Mouse (Mus musculus) macrophage (primary cell): ENCODE measurements around the gene Strn4. TPM values are rescaled to one million over a fixed set of nuclear protein-coding genes. Genes with fewer than 3 reads are reported as not detected.

Experiments
- H3K27ac ChIP-seq: fragments of 350-480 bp; formaldehyde crosslinking; 2 replicates; pipeline ENCODE4 v1.9.0; 2021
- H3K36me3 ChIP-seq: fragments of 350-480 bp; formaldehyde crosslinking; 2 replicates; pipeline ENCODE4 v1.9.0; 2021; ENCODE audit errors: inconsistent target
- H3K4me3 ChIP-seq: fragments of 350-480 bp; formaldehyde crosslinking; 2 replicates; pipeline ENCODE4 v1.9.0; 2021; ENCODE audit errors: inconsistent target
- H3K79me2 ChIP-seq: fragments of 350-480 bp; formaldehyde crosslinking; 2 replicates; pipeline ENCODE4 v1.9.0; 2021; ENCODE audit errors: inconsistent target
- WGBS: methylation state at CpG from one replicate; pipeline ENCODE4 v1.1.7; 2026; ENCODE audit warnings: inconsistent platforms; ENCODE audit not compliant: missing documents; 5-methylcytosine and 5-hydroxymethylcytosine counted together
- polyA plus RNA-seq: library from polyadenylated mRNA; stranded (reverse); fragments of 250-400 nt; gene quantifications from 3 replicates; pipeline ENCODE4 v1.2.4, GENCODE M21; 2018; ENCODE audit warnings: inconsistent platforms

Gene Strn4
- polyA plus RNA-seq, 1 experiment from 2014 or later = 26.7 TPM

GRCm38 (mm10) chr7:16841561-16842560, 26.2 kb downstream of the Strn4 start:
- Histone ChIP-seq H3K79me2 (no peaks in the 10 kb centered on the region), H3K4me3 (peak overlapping the region; percentile 89; the same call in 1 of the 2 replicates), H3K36me3 (peaks cover 30% of the 10 kb centered on the region; the same call in 1 of the 2 replicates), H3K27ac (peak overlapping the region; percentile 42)
- WGBS = 10% methylated on average over 11 of the region's 11 CpGs

DNA sequence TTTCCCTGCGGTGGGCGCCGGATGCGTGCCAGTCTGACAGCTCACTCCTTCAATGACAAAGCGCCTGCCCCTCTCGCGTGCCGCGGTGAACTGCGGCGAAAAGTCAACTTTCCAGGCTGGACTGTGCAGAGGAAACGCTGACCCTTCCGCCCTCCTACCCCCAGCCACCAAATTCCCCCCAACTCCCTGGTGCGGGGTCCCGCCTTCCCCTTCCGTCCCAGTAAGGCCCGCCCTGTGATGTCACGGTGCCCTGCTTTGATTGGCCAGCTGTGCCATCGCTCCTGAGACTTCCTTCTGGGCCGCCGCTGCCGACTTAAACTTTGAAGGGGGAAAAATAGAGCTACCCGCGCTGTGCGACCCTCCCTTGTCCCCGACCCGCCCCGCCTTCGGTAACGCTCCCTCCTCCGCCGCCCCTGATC, 27.0 kb downstream of the Strn4 start, which contains the start of gene Prkd2:
Gene Prkd2, plus strand, starts transcription at position 258 of the 419 bp plus-strand sequence.
- peak within 1 kb of the TSS; percentile 42 for H3K27ac ChIP-seq
- 1% methylated on average over 27 of the region's 32 CpGs for WGBS
- H3K4me3 ChIP-seq = peak within 1 kb of the TSS; percentile 89
- H3K79me2 ChIP-seq = no peaks in the 10 kb centered on the region
- peaks cover 24% of the 10 kb centered on the region; the same call in 1 of the 2 replicates for H3K36me3 ChIP-seq

DNA sequence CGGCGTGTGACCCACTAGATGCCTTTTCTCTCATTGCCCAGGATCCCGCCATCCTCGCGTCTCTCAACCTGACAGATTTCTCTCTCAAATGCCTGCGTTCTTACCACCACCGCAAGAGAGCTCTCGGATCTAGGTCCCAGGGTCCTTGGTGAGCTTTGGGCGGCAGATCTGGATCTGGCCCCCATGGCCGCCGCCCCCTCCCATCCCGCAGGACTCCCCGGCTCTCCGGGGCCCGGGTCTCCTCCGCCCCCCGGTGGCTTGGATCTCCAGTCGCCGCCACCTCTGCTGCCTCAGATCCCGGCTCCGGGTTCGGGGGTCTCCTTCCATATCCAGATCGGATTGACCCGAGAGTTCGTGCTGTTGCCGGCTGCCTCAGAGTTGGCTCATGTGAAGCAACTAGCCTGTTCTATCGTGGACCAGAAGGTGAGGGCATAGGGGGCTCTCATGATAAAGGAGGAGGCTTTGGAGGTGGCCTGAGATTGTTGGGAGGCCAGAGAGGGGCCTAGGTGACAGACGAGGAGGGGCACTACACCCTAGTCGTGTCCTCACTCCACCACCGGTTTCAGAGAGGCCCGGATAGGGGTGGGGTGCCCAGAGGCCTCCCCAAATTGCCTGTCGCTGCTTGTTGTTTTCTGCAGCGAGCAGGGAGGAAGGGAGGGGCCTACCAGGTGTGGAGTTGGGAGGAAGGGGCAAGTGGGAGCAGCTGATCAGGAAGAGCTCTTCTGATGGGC, 27.9 kb downstream of the Strn4 start:
- Histone ChIP-seq H3K27ac (peak overlapping the region; percentile 42; the same call in 1 of the 2 replicates), H3K79me2 (no peaks in the 10 kb centered on the region), H3K4me3 (peak overlapping the region; percentile 89), H3K36me3 (peaks cover 15% of the 10 kb centered on the region; the same call in 1 of the 2 replicates)
- 4% methylated on average over 30 of the region's 33 CpGs for WGBS

DNA sequence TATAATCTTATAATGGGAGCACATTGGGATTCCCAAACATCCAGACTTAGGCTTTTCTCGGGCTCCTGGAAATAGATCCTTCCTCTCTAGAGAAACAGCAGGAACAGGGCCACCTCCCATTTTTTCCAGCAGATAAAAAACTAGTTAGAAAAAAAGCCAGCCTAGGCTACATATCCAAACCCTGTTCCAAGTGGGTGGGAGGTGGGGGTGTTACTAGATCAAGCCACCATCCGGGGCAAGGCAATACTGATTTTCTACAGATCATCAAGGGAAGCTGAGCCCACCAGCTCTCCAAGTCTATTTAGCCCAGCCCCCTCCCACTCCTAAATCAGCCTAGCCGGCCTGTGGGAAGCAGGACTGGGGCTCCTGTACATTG, 29.0 kb downstream of the Strn4 start:
- H3K79me2 ChIP-seq = no peaks in the 10 kb centered on the region
- H3K27ac ChIP-seq = 0 out of 2 replicates have a peak overlapping the region, but pooled peaks have one; percentile 5
- peak overlapping the region; percentile 38 for H3K4me3 ChIP-seq
- WGBS = 39% methylated on average over 3 of the region's 3 CpGs
- H3K36me3 ChIP-seq = peaks cover 6% of the 10 kb centered on the region; the same call in 1 of the 2 replicates

DNA sequence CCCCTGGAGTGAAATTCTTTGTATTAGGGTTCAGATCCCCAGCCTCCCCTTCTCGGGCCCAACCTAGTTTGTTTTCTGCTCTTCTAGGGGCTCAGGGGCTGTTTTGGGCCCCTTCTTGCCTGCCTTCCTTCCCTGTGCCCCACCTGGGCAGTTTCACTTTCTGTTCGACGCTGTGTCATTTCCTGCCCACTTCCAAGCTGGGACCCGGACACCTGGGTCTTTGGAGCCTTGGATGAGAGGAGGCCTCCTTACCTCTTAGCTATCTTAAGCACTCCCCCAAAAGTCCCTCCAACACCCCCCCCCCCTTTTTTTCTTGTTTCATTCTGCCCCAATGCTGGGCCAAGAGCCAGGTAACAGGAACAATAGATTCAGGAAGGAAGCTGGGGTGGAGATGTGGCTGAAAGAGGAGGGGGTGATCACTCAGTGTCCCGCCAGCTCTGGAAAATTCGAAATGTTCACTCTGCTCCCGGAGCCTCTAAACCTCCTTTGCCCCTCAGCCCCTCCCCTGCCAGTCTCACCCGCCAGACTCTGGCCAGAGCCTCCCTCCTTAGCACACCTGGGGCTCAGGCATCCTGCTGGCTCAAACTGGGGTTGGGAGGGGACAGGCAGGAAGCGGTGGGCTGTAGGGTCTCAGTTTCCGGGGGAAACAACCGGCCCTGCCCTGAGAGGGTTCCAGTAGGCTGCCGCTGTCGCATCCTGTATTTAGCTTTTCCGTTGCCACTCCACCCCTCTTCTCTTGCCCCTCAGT, 29.6 kb downstream of the Strn4 start:
- WGBS = 28% methylated on average over 14 of the region's 14 CpGs
- no peaks in the 10 kb centered on the region for H3K79me2 ChIP-seq
- H3K4me3 ChIP-seq = peak overlapping the region; percentile 38
- H3K27ac ChIP-seq = 0 out of 2 replicates have a peak overlapping the region, but pooled peaks have one; percentile 5
- H3K36me3 ChIP-seq = peaks cover 2% of the 10 kb centered on the region; the same call in 1 of the 2 replicates

GRCm38 (mm10) chr7:16845820-16846167, 30.1 kb downstream of the Strn4 start:
- 45% methylated on average over 10 of the region's 10 CpGs for WGBS
- Histone ChIP-seq H3K27ac (no peak overlapping the region), H3K79me2 (no peaks in the 10 kb centered on the region), H3K4me3 (peak overlapping the region; percentile 38; the same call in 1 of the 2 replicates), H3K36me3 (no peaks in the 10 kb centered on the region; the same call in 1 of the 2 replicates)

DNA sequence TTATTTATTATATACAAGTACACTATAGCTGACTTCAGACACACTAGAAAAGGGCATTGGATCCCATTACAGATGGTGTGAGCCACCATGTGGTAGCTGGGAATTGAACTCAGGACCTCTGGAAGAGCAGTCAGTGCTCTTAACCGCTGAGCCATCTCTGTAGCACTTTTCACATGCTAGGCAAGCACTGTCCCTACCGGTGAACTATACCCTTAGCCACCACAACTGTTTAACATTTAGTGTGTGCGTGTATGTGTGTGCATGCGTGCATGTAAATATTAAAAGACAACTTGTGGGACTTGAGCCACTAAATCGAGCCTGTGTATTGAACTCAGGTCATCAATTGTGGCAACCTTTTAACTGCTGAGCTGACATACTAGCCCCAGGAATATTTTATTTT, 31.1 kb downstream of the Strn4 start:
- Histone ChIP-seq H3K36me3 (no peaks in the 10 kb centered on the region; the same call in 1 of the 2 replicates), H3K79me2 (no peaks in the 10 kb centered on the region), H3K4me3 (no peak overlapping the region), H3K27ac (no peak overlapping the region)
- 94% methylated on average over 5 of the region's 5 CpGs for WGBS

DNA sequence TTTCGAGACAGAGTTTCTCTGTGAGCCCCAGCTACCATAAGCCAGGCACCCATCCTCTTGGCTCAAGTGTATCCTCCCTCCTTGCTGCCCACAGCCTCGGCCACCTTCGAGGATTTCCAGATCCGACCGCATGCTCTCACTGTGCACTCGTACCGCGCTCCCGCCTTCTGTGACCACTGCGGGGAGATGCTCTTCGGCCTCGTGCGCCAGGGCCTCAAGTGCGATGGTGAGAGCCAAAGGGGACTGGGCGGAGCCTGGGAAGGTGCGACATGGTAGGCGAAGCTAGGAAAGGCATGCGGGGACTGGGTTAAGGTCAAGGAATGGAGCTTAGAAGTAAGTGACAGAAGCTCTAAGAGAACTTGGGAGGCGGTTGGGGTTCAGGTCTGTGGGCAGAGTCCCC, 31.8 kb downstream of the Strn4 start:
- Histone ChIP-seq H3K27ac (no peak overlapping the region), H3K79me2 (no peaks in the 10 kb centered on the region), H3K4me3 (no peak overlapping the region), H3K36me3 (no peaks in the 10 kb centered on the region; the same call in 1 of the 2 replicates)
- 94% methylated on average over 16 of the region's 19 CpGs for WGBS

- 64% methylated on average over 12 of the region's 17 CpGs for WGBS
- Histone ChIP-seq H3K36me3 (peaks cover 8% of the 10 kb centered on the region; the same call in 1 of the 2 replicates), H3K4me3 (no peak overlapping the region), H3K79me2 (no peaks in the 10 kb centered on the region), H3K27ac (no peak overlapping the region)
Observed at GRCm38 (mm10) chr7:16848579-16848978, 32.9 kb downstream of the Strn4 start.

DNA sequence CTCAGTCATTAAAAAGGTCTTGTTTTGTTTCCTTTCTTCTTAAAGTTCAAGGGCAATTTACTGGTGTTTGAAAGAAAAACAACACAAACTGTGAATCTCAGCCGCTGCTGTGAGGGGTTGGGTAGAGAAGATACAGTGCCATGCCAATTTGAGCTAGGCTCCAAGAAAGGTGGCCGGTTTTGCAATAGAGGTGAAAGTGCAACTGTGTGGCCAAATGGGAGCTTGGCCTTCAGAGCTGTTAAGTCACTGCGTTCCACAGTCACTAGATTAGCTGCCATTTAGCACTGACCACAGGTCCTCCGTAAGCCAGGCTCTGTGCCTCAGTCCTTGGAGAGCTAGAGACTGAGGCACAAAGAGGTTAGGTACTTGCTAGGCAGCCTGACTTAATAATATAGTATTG, 35.9 kb downstream of the Strn4 start:
- Histone ChIP-seq H3K27ac (no peak overlapping the region), H3K79me2 (no peaks in the 10 kb centered on the region), H3K4me3 (no peak overlapping the region), H3K36me3 (peaks cover 31% of the 10 kb centered on the region)
- 96% methylated on average over 4 of the region's 4 CpGs for WGBS

DNA sequence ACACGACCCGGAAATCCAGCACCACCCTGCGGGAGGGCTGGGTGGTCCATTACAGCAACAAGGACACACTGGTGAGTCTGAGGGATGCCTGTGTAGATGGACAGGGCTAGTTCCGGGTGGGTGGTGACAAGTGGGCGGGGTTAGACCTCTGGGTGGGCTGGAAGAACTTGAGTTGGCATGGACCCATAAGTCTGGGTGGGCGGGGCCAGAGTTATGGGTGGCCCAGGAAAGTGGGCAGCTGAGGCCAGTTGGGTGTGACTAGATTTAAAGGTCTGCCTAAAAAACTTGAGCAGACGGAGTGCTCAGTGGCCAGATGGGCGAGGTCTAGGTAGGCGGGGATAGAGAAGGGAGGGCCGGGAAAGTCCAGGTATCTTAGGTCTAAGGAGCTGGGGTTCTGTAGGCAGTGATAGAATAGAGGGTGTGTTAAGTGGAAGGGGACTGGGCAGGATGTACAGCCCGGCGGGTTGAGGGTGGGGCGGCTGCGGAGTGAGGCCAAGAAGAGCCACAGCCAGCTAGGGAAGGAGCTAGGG, 37.7 kb downstream of the Strn4 start:
- H3K4me3 ChIP-seq = no peak overlapping the region
- no peak overlapping the region for H3K27ac ChIP-seq
- peaks cover 35% of the 10 kb centered on the region for H3K36me3 ChIP-seq
- no peaks in the 10 kb centered on the region for H3K79me2 ChIP-seq
- 93% methylated on average over 14 of the region's 14 CpGs for WGBS

GRCm38 (mm10) chr7:16858336-16858735, 42.6 kb downstream of the Strn4 start:
- peaks cover 28% of the 10 kb centered on the region for H3K36me3 ChIP-seq
- H3K27ac ChIP-seq = no peak overlapping the region
- WGBS = 53% methylated on average over 15 of the region's 17 CpGs
- H3K79me2 ChIP-seq = no peaks in the 10 kb centered on the region
- H3K4me3 ChIP-seq = no peak overlapping the region

DNA sequence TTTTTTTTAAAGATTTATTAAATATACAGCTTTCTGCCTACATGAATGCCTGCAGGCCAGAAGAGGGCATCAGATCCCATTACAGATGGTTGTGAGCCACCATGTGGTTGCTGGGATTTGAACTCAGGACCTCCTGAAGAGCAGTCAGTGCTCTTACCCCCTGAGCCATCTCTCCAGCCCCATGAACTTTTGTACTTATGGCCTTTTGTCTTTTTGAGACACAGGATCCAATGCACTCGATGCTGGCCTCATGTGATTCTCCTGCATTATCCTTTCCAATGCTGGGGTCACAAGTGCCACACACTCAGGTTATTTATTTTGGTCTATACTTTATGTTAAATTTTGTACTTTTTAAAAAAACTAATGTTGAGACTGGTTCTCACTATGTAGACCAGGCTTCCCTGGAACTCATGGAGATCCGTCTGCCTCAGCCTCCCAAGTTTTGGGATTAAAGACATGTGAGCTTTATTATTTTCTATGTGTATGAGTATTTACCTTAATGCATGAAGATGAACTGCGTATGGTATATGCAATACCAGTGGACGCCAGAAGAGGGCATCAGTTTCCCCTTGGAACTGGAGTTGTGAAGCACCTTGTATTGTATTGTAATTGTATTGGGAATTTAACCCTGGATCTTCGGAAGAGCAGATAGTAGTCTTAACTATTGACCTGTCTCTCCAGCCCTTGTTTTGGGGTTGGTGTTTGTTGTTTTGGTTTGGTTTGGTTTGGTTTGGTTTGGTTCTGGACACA, 44.4 kb downstream of the Strn4 start:
- no peaks in the 10 kb centered on the region for H3K79me2 ChIP-seq
- WGBS = 55% methylated on average over 5 of the region's 5 CpGs
- H3K36me3 ChIP-seq = peaks cover 18% of the 10 kb centered on the region
- H3K4me3 ChIP-seq = no peak overlapping the region
- H3K27ac ChIP-seq = no peak overlapping the region
